Mouse (Mus musculus): ENCODE data around the gene Cyp1a2.

GRCm38 (mm10) chr9:57637741-57638322, 45.7 kb downstream of the Cyp1a2 start:
- no peak for TF ChIP-seq CTCF (IDR thresholded peaks at IDR 0.05; ENCODE audit: extremely low read depth, insufficient read depth, insufficient read length, insufficient replicate concordance)
- TF ChIP-seq POLR2A (IDR thresholded peaks at IDR 0.05; ENCODE audit: low read depth, low read length) = no peak; the same call in 1 of the 2 replicates
